7 mouse cellular contexts compared by ENCODE assay signal in genomic region chr19:5271430-5271829, GRCm38 (mm10). TPM values are rescaled to one million over a fixed set of nuclear protein-coding genes. Genes with fewer than 3 reads are reported as not detected.
DNase-seq lines count a peak whose midpoint lies in the region; ATAC-seq and TF ChIP-seq lines count a peak whose summit lies in the region.

No protein-coding gene starts in this region.

- WGBS in neural tube, embryonic 11.5 days = 61% methylated on average over 1 of the region's 1 CpGs
- 43% methylated on average over 1 of the region's 1 CpGs for WGBS in heart, postnatal 0 days
- 20% methylated on average over 1 of the region's 1 CpGs for WGBS in liver, embryonic 13.5 days (ENCODE audit: insufficient replicate concordance)

- no peak overlapping the region for H3K27ac ChIP-seq in neural tube, embryonic 11.5 days (ENCODE audit: low read depth, low read length)
- H3K27ac ChIP-seq in heart, postnatal 0 days (ENCODE audit: low read depth) = no peak overlapping the region
- peak overlapping the region; percentile 86 for H3K27ac ChIP-seq in liver, embryonic 13.5 days

- no peak overlapping the region for H3K9ac ChIP-seq in neural tube, embryonic 11.5 days (ENCODE audit: low read length)
- H3K9ac ChIP-seq in heart, postnatal 0 days (replicated peaks; ENCODE audit: low read depth, low read length) = no peak overlapping the region
- peak overlapping the region; percentile 92 for H3K9ac ChIP-seq in liver, embryonic 13.5 days

- no peak for TF ChIP-seq EP300 in heart, postnatal 0 days (IDR thresholded peaks at IDR 0.05; ENCODE audit: low read depth)

- no peaks in the 10 kb centered on the region for H3K27me3 ChIP-seq in neural tube, embryonic 11.5 days (ENCODE audit: control insufficient read depth, insufficient read depth, low read length)
- H3K27me3 ChIP-seq in heart, postnatal 0 days (ENCODE audit: control insufficient read depth, insufficient read depth, low read length) = no peaks in the 10 kb centered on the region
- no peaks in the 10 kb centered on the region for H3K27me3 ChIP-seq in liver, embryonic 13.5 days

- H3K9me3 ChIP-seq in neural tube, embryonic 11.5 days (ENCODE audit: control insufficient read depth, low read length) = no peaks in the 10 kb centered on the region
- H3K9me3 ChIP-seq in heart, postnatal 0 days (replicated peaks; ENCODE audit: control insufficient read depth, low read length) = no peaks in the 10 kb centered on the region
- H3K9me3 ChIP-seq in liver, embryonic 13.5 days (replicated peaks) = no peaks in the 10 kb centered on the region

- TF ChIP-seq CTCF in heart, postnatal 0 days (IDR thresholded peaks at IDR 0.05; ENCODE audit: low read depth) = no peak

- H3K4me1 ChIP-seq in neural tube, embryonic 11.5 days (ENCODE audit: control insufficient read depth, insufficient read depth, low read length) = peaks cover 14% of the 10 kb centered on the region
- H3K4me1 ChIP-seq in heart, postnatal 0 days (ENCODE audit: control insufficient read depth, insufficient read depth) = peaks cover 16% of the 10 kb centered on the region
- peaks cover 79% of the 10 kb centered on the region for H3K4me1 ChIP-seq in liver, embryonic 13.5 days (replicated peaks)

- H3K4me2 ChIP-seq in neural tube, embryonic 11.5 days (ENCODE audit: low read depth) = peak overlapping the region; percentile 96; the same call in 1 of the 2 replicates
- peak overlapping the region; percentile 98 for H3K4me2 ChIP-seq in heart, postnatal 0 days (ENCODE audit: low read depth, low read length)
- peak overlapping the region; percentile 100 for H3K4me2 ChIP-seq in liver, embryonic 13.5 days

- DNase-seq in neural tube, embryonic 11.5 days (ENCODE audit: low spot score) = no peak
- no peak for DNase-seq in neural tube, embryonic 10.5 days (ENCODE audit: extremely low spot score, low spot score)
- DNase-seq in heart, postnatal 0 days (ENCODE audit: low spot score) = no peak
- no peak for DNase-seq in liver, embryonic 13.5 days
- DNase-seq in MN1 (ENCODE audit: low spot score) = no peak
- DNase-seq in kidney, postnatal 10 days = no peak
- DNase-seq in layer of hippocampus, postnatal 36 days = no peak

- peaks cover 11% of the 10 kb centered on the region for H3K36me3 ChIP-seq in neural tube, embryonic 11.5 days (ENCODE audit: control insufficient read depth, insufficient read depth, low read length)
- peaks cover 20% of the 10 kb centered on the region for H3K36me3 ChIP-seq in heart, postnatal 0 days (replicated peaks; ENCODE audit: control insufficient read depth, insufficient read depth, low read length)
- H3K36me3 ChIP-seq in liver, embryonic 13.5 days = peaks cover 25% of the 10 kb centered on the region

- peak overlapping the region; percentile 88; the same call in 1 of the 2 replicates for H3K4me3 ChIP-seq in neural tube, embryonic 11.5 days (ENCODE audit: low read depth, low read length)
- H3K4me3 ChIP-seq in heart, postnatal 0 days (ENCODE audit: low read depth, low read length) = peak overlapping the region; percentile 80; the same call in 1 of the 2 replicates
- H3K4me3 ChIP-seq in liver, embryonic 13.5 days (replicated peaks) = peak overlapping the region; percentile 90

- no peak for ATAC-seq in neural tube, embryonic 11.5 days (ENCODE audit: insufficient read depth, low FRiP score, low TSS enrichment)
- ATAC-seq in heart, postnatal 0 days (ENCODE audit: insufficient read depth, low read depth) = no peak
- ATAC-seq in liver, embryonic 13.5 days (ENCODE audit: low read depth) = no peak

RNA-seq across cellular contexts. Expression of gene Pacs1, which starts 1.5 kb away (rescaled TPM):
- 29.8 and 30.5 TPM in 2 replicates for polyA plus RNA-seq in neural tube, embryonic 11.5 days (2014; fragmentation: Nextera tagmentation; extraction: Ambion mirVana)
- total RNA-seq in heart, postnatal 0 days (2014; rRNA removed; ENCODE audit: low replicate concordance) = 11.3 and 45.7 TPM in 2 replicates
- polyA plus RNA-seq in heart, postnatal 0 days (2015; fragmentation: Nextera tagmentation; extraction: Ambion mirVana) = 7.2 and 7.4 TPM in 2 replicates
- 7.7 and 10.4 TPM in 2 replicates for polyA plus RNA-seq in liver, embryonic 13.5 days (2015; fragmentation: Nextera tagmentation; extraction: Ambion mirVana)
- 10 to 100 TPM; 52.5 to 55.0 TPM for total RNA-seq in layer of hippocampus, postnatal 36 days (2021)

RNA-seq across cellular contexts. Expression of gene Sf3b2, which starts 23.8 kb away (rescaled TPM):
- 405 and 416 TPM in 2 replicates for polyA plus RNA-seq in neural tube, embryonic 11.5 days (2014; fragmentation: Nextera tagmentation; extraction: Ambion mirVana)
- 132 and 175 TPM in 2 replicates for total RNA-seq in heart, postnatal 0 days (2014; rRNA removed; ENCODE audit: low replicate concordance)
- 158 and 159 TPM in 2 replicates for polyA plus RNA-seq in heart, postnatal 0 days (2015; fragmentation: Nextera tagmentation; extraction: Ambion mirVana)
- polyA plus RNA-seq in liver, embryonic 13.5 days (2015; fragmentation: Nextera tagmentation; extraction: Ambion mirVana) = 157 TPM in 2 replicates
- total RNA-seq in layer of hippocampus, postnatal 36 days (2021) = 100 to 1,000 TPM; 204 to 205 TPM

RNA-seq across cellular contexts. Expression of gene Gal3st3, which starts 26.7 kb away (rescaled TPM):
- polyA plus RNA-seq in neural tube, embryonic 11.5 days (2014; fragmentation: Nextera tagmentation; extraction: Ambion mirVana) = 16.2 and 17.8 TPM in 2 replicates
- total RNA-seq in heart, postnatal 0 days (2014; rRNA removed; ENCODE audit: low replicate concordance) = 4.0 and 13.3 TPM in 2 replicates
- polyA plus RNA-seq in heart, postnatal 0 days (2015; fragmentation: Nextera tagmentation; extraction: Ambion mirVana) = 5.1 and 6.8 TPM in 2 replicates
- 0.15 and 0.17 TPM in 2 replicates for polyA plus RNA-seq in liver, embryonic 13.5 days (2015; fragmentation: Nextera tagmentation; extraction: Ambion mirVana)
- total RNA-seq in layer of hippocampus, postnatal 36 days (2021) = 100 to 1,000 TPM; 110 TPM
